Mouse (Mus musculus) intestine, embryonic 14.5 days (tissue): ENCODE data around the gene Erg. TPM values are rescaled to one million over a fixed set of nuclear protein-coding genes. Genes with fewer than 3 reads are reported as not detected.

Experiments
- ATAC-seq: fragments of 200-750 bp; cut with Nextera tagmentation; replicated peaks from 2 replicates; pipeline ENCODE4 v1.8.0; 2017; ENCODE audit warnings: low read depth, moderate number of reproducible peaks, moderate TSS enrichment, moderate library complexity; ENCODE audit not compliant: low FRiP score, low TSS enrichment
- DNase-seq: peaks from one replicate; pipeline ENCODE4 v3.0.0-alpha.2; 2018; ENCODE audit warnings: low spot score
- H3K27ac ChIP-seq: fragments of 300-500 bp; sonication (generic); 2 replicates; pipeline ENCODE4 v1.5.1; 2014; ENCODE audit warnings: low read depth, mild to moderate bottlenecking, control low read depth
- H3K27me3 ChIP-seq: fragments of 300-500 bp; sonication (generic); replicated peaks from 2 replicates; pipeline ENCODE4 v1.6.1; 2014; ENCODE audit warnings: low read length, control low read depth; ENCODE audit not compliant: control insufficient read depth, insufficient read depth
- H3K36me3 ChIP-seq: fragments of 300-500 bp; sonication (generic); 2 replicates; pipeline ENCODE4 v1.6.1; 2014; ENCODE audit warnings: low read length, control low read depth; ENCODE audit not compliant: control insufficient read depth, insufficient read depth
- H3K4me1 ChIP-seq: fragments of 300-500 bp; sonication (generic); replicated peaks from 2 replicates; pipeline ENCODE4 v1.6.1; 2014; ENCODE audit warnings: low read length, control low read depth, mixed read lengths; ENCODE audit not compliant: control insufficient read depth, insufficient read depth
- H3K4me2 ChIP-seq: fragments of 300-500 bp; sonication (generic); 2 replicates; pipeline ENCODE4 v1.6.1; 2014; ENCODE audit warnings: low read length
- H3K4me3 ChIP-seq: fragments of 300-500 bp; sonication (generic); 2 replicates; pipeline ENCODE4 v1.5.1; 2014; ENCODE audit warnings: low read depth, low read length, control low read depth, mixed read lengths
- H3K9ac ChIP-seq: fragments of 300-500 bp; sonication (generic); 2 replicates; pipeline ENCODE4 v1.6.1; 2014; ENCODE audit warnings: mild to moderate bottlenecking, low read length
- H3K9me3 ChIP-seq: fragments of 300-500 bp; sonication (generic); 2 replicates; pipeline ENCODE4 v1.6.1; 2016; ENCODE audit warnings: low read length, control low read depth; ENCODE audit not compliant: control insufficient read depth
- WGBS: fragments of 180-500 bp; shearing (Covaris S2); extraction: QIAGEN DNeasy Blood & Tissue Kit; methylation state at CpG from one replicate; pipeline ENCODE4 v1.1.7; 2014; 5-methylcytosine and 5-hydroxymethylcytosine counted together
- polyA plus RNA-seq: library from polyadenylated mRNA; unstranded; fragments of >200 nt; fragmentation: Nextera tagmentation; extraction: Ambion mirVana; gene quantifications from 2 replicates; pipeline ENCODE4 v1.2.1, GENCODE M21; 2014

Gene Erg
- polyA plus RNA-seq, 1 experiment from 2014 or later, result 2.8 TPM

DNA sequence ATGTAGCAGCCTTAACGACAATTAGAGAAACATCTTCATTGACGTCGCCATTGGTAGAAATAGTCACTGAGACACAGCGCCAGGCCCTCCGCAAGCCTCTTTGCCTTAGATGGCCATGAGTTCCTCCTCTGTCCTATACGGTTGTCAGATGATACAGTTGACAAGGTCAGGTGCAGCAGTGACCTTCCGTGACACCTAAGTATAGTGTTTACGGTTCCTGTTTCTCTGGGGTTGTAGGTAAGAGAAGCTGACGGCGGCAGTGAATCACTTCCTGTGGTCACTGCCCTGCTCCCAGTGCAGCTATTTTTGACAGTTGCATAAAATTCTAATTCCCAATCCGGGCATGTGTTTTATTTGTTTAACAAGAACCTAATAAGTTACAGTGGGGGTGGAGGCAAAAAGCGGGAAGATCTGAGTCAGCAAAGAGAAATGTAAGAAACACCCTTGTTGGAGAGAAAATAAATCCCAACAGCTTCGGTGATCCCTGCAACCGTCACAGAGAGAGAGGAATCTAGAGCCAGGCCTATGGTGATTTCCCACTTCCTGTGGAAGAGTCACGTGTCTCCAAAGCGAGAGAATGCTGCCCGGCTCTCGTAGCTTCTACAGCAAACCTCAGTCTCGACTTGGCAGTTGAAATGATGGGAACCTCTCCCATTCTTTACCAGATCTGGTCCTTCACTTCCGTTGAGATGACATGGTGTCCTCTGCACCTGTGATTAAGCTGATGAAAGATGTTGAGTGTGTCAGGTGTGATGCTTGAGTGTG, 25.8 kb upstream of the Erg start:
- 75% methylated on average over 20 of the region's 20 CpGs for WGBS
- DNase-seq (no peak), ATAC-seq (no peak)
- Histone ChIP-seq H3K27me3 (no peaks in the 10 kb centered on the region), H3K9ac (no peak overlapping the region), H3K4me3 (no peak overlapping the region), H3K27ac (no peak overlapping the region), H3K9me3 (no peaks in the 10 kb centered on the region), H3K36me3 (no peaks in the 10 kb centered on the region), H3K4me2 (no peak overlapping the region), H3K4me1 (no peaks in the 10 kb centered on the region)

DNA sequence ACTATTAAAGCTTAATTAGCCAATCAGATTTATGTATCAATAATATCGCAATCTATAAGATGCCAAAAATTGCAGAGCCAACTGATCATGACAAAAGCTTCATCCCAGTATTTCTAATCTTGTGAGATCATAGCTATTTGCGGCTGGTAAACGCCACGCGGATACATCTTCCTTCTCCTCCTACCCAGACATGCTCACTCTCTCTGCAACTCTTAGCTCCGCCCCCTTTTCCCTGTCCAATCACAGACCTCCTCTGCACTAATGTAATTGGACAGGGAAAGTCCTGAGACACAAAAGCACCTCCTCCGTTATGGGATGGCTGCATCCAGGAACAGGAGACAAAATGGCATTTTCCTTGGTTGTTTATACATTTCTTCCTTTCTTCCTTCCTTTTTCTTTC, 22.2 kb upstream of the Erg start:
- 73% methylated on average over 7 of the region's 7 CpGs for WGBS

DNA sequence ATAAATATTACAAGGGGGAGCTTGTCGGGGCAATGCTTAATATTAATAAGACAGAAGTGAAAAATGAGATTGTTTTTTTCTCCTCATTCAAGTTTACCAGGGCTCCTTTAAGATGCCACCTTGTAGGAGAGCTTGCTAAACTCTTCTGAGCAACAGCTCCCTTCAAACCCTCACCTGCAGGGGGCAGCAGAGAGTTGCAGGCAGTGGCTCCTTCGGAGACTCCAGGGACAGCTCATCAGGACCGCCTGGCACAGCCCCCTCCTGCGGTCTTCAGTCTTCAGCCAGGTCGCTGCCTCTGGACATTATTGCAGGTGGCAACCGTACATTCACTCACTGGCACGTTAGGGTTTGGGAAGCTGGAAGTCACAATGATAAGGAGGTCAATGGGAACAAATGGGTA, 18.9 kb upstream of the Erg start:
- no peaks in the 10 kb centered on the region for H3K36me3 ChIP-seq
- no peaks in the 10 kb centered on the region for H3K27me3 ChIP-seq
- no peak overlapping the region for H3K9ac ChIP-seq
- H3K4me1 ChIP-seq, result 0 out of 2 replicates have a peak, but pooled peaks cover 6% of the 10 kb centered on the region
- no peak overlapping the region for H3K4me2 ChIP-seq
- H3K27ac ChIP-seq, result no peak overlapping the region
- DNase-seq (peak; percentile 88), ATAC-seq (0 out of 2 replicates have a peak, but pooled peaks have one; percentile 27)
- H3K9me3 ChIP-seq, result no peaks in the 10 kb centered on the region
- H3K4me3 ChIP-seq, result no peak overlapping the region
- 21% methylated on average over 7 of the region's 7 CpGs for WGBS

More for the DNA sequence above, 22.2 kb upstream of the Erg start:
- Histone ChIP-seq H3K36me3 (no peaks in the 10 kb centered on the region), H3K9me3 (no peaks in the 10 kb centered on the region), H3K4me3 (no peak overlapping the region), H3K9ac (no peak overlapping the region), H3K4me2 (no peak overlapping the region), H3K27ac (no peak overlapping the region), H3K4me1 (no peaks in the 10 kb centered on the region), H3K27me3 (no peaks in the 10 kb centered on the region)
- ATAC-seq (no peak), DNase-seq (no peak)

DNA sequence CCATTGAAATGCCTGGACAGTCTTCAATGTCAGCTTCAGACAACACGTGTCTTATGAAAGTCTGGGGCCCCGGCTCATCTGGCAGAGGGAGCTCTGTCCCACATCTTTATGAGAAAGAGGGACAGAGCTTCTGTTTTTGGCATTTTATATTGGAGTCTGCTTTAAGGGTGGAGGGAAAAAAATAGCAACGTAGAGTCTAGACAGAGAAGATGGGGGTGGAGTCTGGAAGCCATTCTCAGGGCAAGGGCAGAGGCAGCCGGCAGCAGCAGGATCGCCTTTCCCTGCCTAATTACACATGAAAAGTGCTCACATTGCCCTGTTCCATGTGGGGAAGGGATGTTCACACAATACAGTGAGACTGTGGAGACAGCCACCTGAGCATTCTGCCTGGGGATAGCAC, 16.1 kb upstream of the Erg start:
- Histone ChIP-seq H3K4me3 (no peak overlapping the region), H3K27me3 (no peaks in the 10 kb centered on the region), H3K9me3 (no peaks in the 10 kb centered on the region), H3K4me1 (0 out of 2 replicates have a peak, but pooled peaks cover 6% of the 10 kb centered on the region), H3K9ac (no peak overlapping the region), H3K27ac (no peak overlapping the region), H3K4me2 (no peak overlapping the region), H3K36me3 (no peaks in the 10 kb centered on the region)
- 32% methylated on average over 5 of the region's 5 CpGs for WGBS
- DNase-seq, result no peak
- no peak for ATAC-seq

DNA sequence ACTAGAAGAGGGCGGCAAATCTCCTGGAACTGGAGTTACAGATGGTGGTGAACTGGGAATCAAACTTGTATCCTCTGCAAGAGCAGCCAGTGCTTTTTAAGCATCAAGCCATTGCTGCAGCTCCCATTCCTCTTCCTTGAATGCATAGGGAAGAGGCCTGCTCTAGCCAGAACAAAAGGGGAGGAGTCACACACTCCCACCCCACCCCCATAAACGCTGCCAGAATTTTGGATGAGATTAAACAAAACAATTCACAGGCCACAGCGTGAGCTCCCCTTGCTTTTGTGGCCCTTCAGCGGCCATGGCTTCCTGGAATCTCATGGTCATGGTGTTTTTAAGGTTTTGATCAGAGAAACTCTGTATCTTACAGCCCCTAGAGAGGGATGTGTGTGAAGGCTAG, 15.4 kb upstream of the Erg start:
- no peak for ATAC-seq
- H3K27me3 ChIP-seq, result no peaks in the 10 kb centered on the region
- H3K4me3 ChIP-seq, result no peak overlapping the region
- no peak overlapping the region for H3K9ac ChIP-seq
- 0 out of 2 replicates have a peak, but pooled peaks cover 6% of the 10 kb centered on the region for H3K4me1 ChIP-seq
- 36% methylated on average over 4 of the region's 4 CpGs for WGBS
- no peaks in the 10 kb centered on the region for H3K9me3 ChIP-seq
- no peak overlapping the region for H3K27ac ChIP-seq
- H3K36me3 ChIP-seq, result no peaks in the 10 kb centered on the region
- no peak for DNase-seq
- no peak overlapping the region for H3K4me2 ChIP-seq

DNA sequence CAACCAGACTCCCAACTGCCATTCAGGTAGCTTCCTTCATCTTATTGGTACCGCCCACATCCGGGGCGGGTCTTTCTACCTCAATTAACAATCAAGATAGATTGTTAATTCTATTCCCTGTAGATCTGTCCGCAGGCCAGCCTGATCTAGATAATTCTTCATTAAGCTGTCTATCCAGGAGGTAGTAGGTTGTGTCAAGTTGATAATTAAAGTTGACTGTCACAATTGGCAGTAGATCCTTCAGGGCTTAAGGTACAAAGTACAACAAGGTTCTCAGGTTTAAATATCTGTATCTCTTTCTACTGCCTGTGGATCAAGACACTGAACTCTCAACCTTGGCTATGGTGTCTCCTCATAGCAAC, 14.8 kb upstream of the Erg start:
- Histone ChIP-seq H3K27ac (no peak overlapping the region), H3K4me1 (0 out of 2 replicates have a peak, but pooled peaks cover 6% of the 10 kb centered on the region), H3K4me2 (no peak overlapping the region), H3K36me3 (no peaks in the 10 kb centered on the region), H3K9me3 (no peaks in the 10 kb centered on the region), H3K4me3 (no peak overlapping the region), H3K27me3 (no peaks in the 10 kb centered on the region), H3K9ac (no peak overlapping the region)
- DNase-seq, result no peak
- WGBS, result 91% methylated on average over 4 of the region's 4 CpGs
- no peak for ATAC-seq

DNA sequence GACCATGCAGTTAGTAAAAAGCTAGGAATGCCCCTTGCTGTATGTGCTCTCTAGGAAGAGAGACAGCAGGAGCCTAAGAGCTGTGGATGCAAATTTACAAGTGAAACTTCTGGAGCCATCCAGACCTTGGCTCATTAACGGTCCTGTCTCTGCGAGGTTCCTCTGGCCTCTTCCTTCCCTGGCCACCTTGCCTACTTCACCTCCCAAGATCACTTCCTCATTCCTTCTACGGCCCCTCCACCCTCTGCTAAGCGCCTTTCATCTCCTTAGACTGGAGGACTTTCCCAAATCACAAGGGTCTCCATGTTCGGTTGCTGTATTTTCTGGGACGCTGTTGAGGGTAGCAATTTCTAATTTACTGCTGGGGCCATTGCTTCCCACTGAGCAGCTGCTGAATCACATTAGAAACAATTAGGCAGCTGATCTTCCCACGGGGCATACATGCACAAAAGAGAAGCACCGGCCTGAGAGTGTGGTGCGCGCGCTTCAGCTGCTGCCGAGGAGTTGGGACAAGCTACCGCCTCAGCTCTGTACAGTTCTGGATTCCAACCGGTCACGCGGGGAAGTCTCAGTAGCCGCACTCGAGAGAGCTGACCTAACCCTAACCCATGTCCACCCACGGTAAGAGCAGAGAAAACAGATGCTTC, 14.3 kb upstream of the Erg start:
- DNase-seq (no peak), ATAC-seq (no peak)
- H3K36me3 ChIP-seq, result no peaks in the 10 kb centered on the region
- H3K4me1 ChIP-seq, result 0 out of 2 replicates have a peak, but pooled peaks cover 6% of the 10 kb centered on the region
- H3K27ac ChIP-seq, result no peak overlapping the region
- H3K4me3 ChIP-seq, result no peak overlapping the region
- no peaks in the 10 kb centered on the region for H3K9me3 ChIP-seq
- WGBS, result 87% methylated on average over 19 of the region's 19 CpGs
- no peak overlapping the region for H3K4me2 ChIP-seq
- H3K9ac ChIP-seq, result no peak overlapping the region
- no peaks in the 10 kb centered on the region for H3K27me3 ChIP-seq

DNA sequence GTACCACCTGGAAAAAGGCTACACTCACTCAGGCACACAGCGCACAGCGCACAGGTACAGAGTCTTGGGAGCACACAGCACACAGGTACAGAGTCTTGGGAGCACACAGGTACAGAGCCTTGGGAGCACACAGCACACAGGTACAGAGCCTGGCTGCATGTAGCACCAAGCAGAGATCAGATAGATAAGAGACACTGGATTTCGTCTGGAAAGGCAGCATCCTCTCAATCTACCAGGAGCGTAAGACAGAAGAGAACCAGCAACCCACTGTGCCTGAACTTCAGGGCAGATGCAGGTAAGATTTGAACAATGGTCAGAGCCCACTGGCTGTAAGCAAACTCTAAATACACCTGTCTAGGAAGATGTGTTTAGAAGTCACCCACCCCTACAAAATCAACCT, 12.5 kb upstream of the Erg start:
- Histone ChIP-seq H3K4me3 (no peak overlapping the region), H3K9me3 (no peaks in the 10 kb centered on the region), H3K36me3 (no peaks in the 10 kb centered on the region), H3K9ac (no peak overlapping the region), H3K27ac (no peak overlapping the region), H3K27me3 (no peaks in the 10 kb centered on the region), H3K4me1 (0 out of 2 replicates have a peak, but pooled peaks cover 6% of the 10 kb centered on the region), H3K4me2 (no peak overlapping the region)
- ATAC-seq (no peak), DNase-seq (no peak)
- 86% methylated on average over 4 of the region's 4 CpGs for WGBS

DNA sequence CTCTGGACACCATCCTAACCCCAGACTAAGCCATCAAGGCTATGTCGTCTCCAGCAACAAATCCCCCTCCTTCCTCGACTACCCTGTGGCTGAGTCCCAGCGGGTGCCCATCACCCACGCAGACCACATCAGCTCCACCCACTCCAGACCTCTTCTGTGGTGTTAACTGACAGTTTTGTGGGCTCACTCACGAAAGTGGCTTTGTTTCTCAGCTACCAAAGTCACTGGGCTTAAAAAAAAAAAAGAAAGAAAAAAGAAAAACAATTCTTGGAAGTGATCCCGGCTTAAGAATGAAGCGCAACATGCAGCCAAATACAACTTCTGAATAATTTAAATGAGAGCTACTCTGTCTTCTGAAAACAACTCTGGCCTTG, 11.2 kb upstream of the Erg start:
- no peaks in the 10 kb centered on the region for H3K27me3 ChIP-seq
- H3K36me3 ChIP-seq, result no peaks in the 10 kb centered on the region
- 67% methylated on average over 7 of the region's 7 CpGs for WGBS
- no peak for DNase-seq
- H3K4me2 ChIP-seq, result no peak overlapping the region
- no peaks in the 10 kb centered on the region for H3K9me3 ChIP-seq
- no peak overlapping the region for H3K4me3 ChIP-seq
- 0 out of 2 replicates have a peak, but pooled peaks cover 6% of the 10 kb centered on the region for H3K4me1 ChIP-seq
- H3K9ac ChIP-seq, result no peak overlapping the region
- no peak for ATAC-seq
- H3K27ac ChIP-seq, result no peak overlapping the region
